Mouse (Mus musculus): ENCODE data around the gene Zbtb21. TPM values are rescaled to one million over a fixed set of nuclear protein-coding genes. Genes with fewer than 3 reads are reported as not detected.
A peak's percentile ranks its signal among the peaks of the same experiment; 100 is the strongest.
"Not testable (repeated sequence)": the region's sequence is repeated elsewhere in the genome, so short reads cannot be mapped to it uniquely, and the experiment has no call there.

Gene Zbtb21
- polyA plus RNA-seq, 1 experiment from 2014 or later: 14.9 TPM

- Histone ChIP-seq H3K27me3 (replicated peaks) (no peaks in the 10 kb centered on the region), H3K9me3 (no peaks in the 10 kb centered on the region), H3K4me2 (peak overlapping the region; percentile 86), H3K36me3 (replicated peaks) (0 out of 2 replicates have a peak, but pooled peaks cover 3% of the 10 kb centered on the region), H3K4me1 (peaks cover 18% of the 10 kb centered on the region), H3K4me3 (peak overlapping the region; percentile 77), H3K9ac (peak overlapping the region; percentile 77), H3K27ac (peak overlapping the region; percentile 99)
- peak; percentile 70 for ATAC-seq (replicated peaks)
- WGBS: 8% methylated on average over 36 of the region's 36 CpGs
Observed at GRCm38 (mm10) chr16:97961381-97962150, 856 bp downstream of the Zbtb21 start.

GRCm38 (mm10) chr16:97960348-97960747 is 2.1 kb downstream of the Zbtb21 start:
- Histone ChIP-seq H3K4me1 (peaks cover 18% of the 10 kb centered on the region), H3K27me3 (replicated peaks) (no peaks in the 10 kb centered on the region), H3K9me3 (no peaks in the 10 kb centered on the region), H3K36me3 (replicated peaks) (0 out of 2 replicates have a peak, but pooled peaks cover 13% of the 10 kb centered on the region), H3K4me3 (no peak overlapping the region), H3K9ac (no peak overlapping the region), H3K4me2 (no peak overlapping the region), H3K27ac (no peak overlapping the region)
- no peak for ATAC-seq (replicated peaks)
- WGBS: 92% methylated on average over 3 of the region's 3 CpGs

- peaks cover 14% of the 10 kb centered on the region; the same call in 1 of the 2 replicates for H3K36me3 ChIP-seq (replicated peaks)
- ATAC-seq (replicated peaks): no peak
- no peak overlapping the region for H3K4me2 ChIP-seq
- no peak overlapping the region for H3K9ac ChIP-seq
- H3K27me3 ChIP-seq (replicated peaks): no peaks in the 10 kb centered on the region
- H3K9me3 ChIP-seq: no peaks in the 10 kb centered on the region
- H3K4me3 ChIP-seq: no peak overlapping the region
- peaks cover 18% of the 10 kb centered on the region for H3K4me1 ChIP-seq
- no peak overlapping the region for H3K27ac ChIP-seq
Observed at GRCm38 (mm10) chr16:97958401-97958973, 3.9 kb downstream of the Zbtb21 start.

- Histone ChIP-seq H3K4me1 (peaks cover 12% of the 10 kb centered on the region), H3K27me3 (replicated peaks) (no peaks in the 10 kb centered on the region), H3K9me3 (no peaks in the 10 kb centered on the region), H3K4me2 (no peak overlapping the region), H3K27ac (no peak overlapping the region), H3K36me3 (replicated peaks) (peaks cover 17% of the 10 kb centered on the region; the same call in 1 of the 2 replicates), H3K9ac (no peak overlapping the region), H3K4me3 (no peak overlapping the region)
- ATAC-seq (replicated peaks): no peak
Observed at GRCm38 (mm10) chr16:97957626-97958025, 4.8 kb downstream of the Zbtb21 start.

GRCm38 (mm10) chr16:97956011-97956410 is 6.4 kb downstream of the Zbtb21 start:
- WGBS: 95% methylated on average over 2 of the region's 2 CpGs
- no peaks in the 10 kb centered on the region for H3K27me3 ChIP-seq (replicated peaks)
- H3K36me3 ChIP-seq (replicated peaks): peaks cover 21% of the 10 kb centered on the region
- no peaks in the 10 kb centered on the region for H3K9me3 ChIP-seq
- H3K27ac ChIP-seq: no peak overlapping the region
- H3K4me2 ChIP-seq: no peak overlapping the region
- no peak for ATAC-seq (replicated peaks)
- peaks cover 6% of the 10 kb centered on the region for H3K4me1 ChIP-seq
- H3K9ac ChIP-seq: no peak overlapping the region
- H3K4me3 ChIP-seq: no peak overlapping the region

- Histone ChIP-seq H3K27me3 (replicated peaks) (no peaks in the 10 kb centered on the region), H3K9me3 (no peaks in the 10 kb centered on the region), H3K4me2 (no peak overlapping the region), H3K9ac (no peak overlapping the region), H3K4me1 (no peaks in the 10 kb centered on the region), H3K36me3 (replicated peaks) (peaks cover 41% of the 10 kb centered on the region), H3K4me3 (no peak overlapping the region), H3K27ac (no peak overlapping the region)
- 91% methylated on average over 2 of the region's 2 CpGs for WGBS
- no peak for ATAC-seq (replicated peaks)
Observed at GRCm38 (mm10) chr16:97953300-97953699, 9.1 kb downstream of the Zbtb21 start.

GRCm38 (mm10) chr16:97952801-97953200 is 9.6 kb downstream of the Zbtb21 start:
- Histone ChIP-seq H3K4me2 (no peak overlapping the region), H3K4me1 (no peaks in the 10 kb centered on the region), H3K27ac (no peak overlapping the region), H3K4me3 (no peak overlapping the region), H3K27me3 (replicated peaks) (no peaks in the 10 kb centered on the region), H3K9ac (no peak overlapping the region), H3K36me3 (replicated peaks) (peaks cover 41% of the 10 kb centered on the region), H3K9me3 (no peaks in the 10 kb centered on the region)
- WGBS: 92% methylated on average over 9 of the region's 9 CpGs
- ATAC-seq (replicated peaks): no peak

GRCm38 (mm10) chr16:97952371-97952770 is 10.1 kb downstream of the Zbtb21 start:
- Histone ChIP-seq H3K9me3 (no peaks in the 10 kb centered on the region), H3K4me1 (no peaks in the 10 kb centered on the region), H3K36me3 (replicated peaks) (peaks cover 41% of the 10 kb centered on the region), H3K27ac (no peak overlapping the region), H3K4me2 (no peak overlapping the region), H3K27me3 (replicated peaks) (no peaks in the 10 kb centered on the region), H3K4me3 (no peak overlapping the region), H3K9ac (no peak overlapping the region)
- 91% methylated on average over 4 of the region's 4 CpGs for WGBS
- no peak for ATAC-seq (replicated peaks)

GRCm38 (mm10) chr16:97950061-97950460 is 12.4 kb downstream of the Zbtb21 start:
- Histone ChIP-seq H3K36me3 (replicated peaks) (peaks cover 27% of the 10 kb centered on the region), H3K9ac (no peak overlapping the region), H3K9me3 (no peaks in the 10 kb centered on the region), H3K4me3 (no peak overlapping the region), H3K27me3 (replicated peaks) (no peaks in the 10 kb centered on the region), H3K4me1 (no peaks in the 10 kb centered on the region), H3K4me2 (no peak overlapping the region), H3K27ac (no peak overlapping the region)
- ATAC-seq (replicated peaks): no peak
- 98% methylated on average over 8 of the region's 8 CpGs for WGBS

- 88% methylated on average over 4 of the region's 4 CpGs for WGBS
- H3K36me3 ChIP-seq (replicated peaks): peaks cover 27% of the 10 kb centered on the region
- no peaks in the 10 kb centered on the region for H3K4me1 ChIP-seq
- H3K9me3 ChIP-seq: no peaks in the 10 kb centered on the region
- ATAC-seq (replicated peaks): no peak
- no peak overlapping the region for H3K4me2 ChIP-seq
- H3K27me3 ChIP-seq (replicated peaks): no peaks in the 10 kb centered on the region
- no peak overlapping the region for H3K27ac ChIP-seq
- H3K4me3 ChIP-seq: no peak overlapping the region
- H3K9ac ChIP-seq: no peak overlapping the region
Observed at GRCm38 (mm10) chr16:97948836-97949235, 13.6 kb downstream of the Zbtb21 start.

- not testable (repeated sequence) for H3K27me3 ChIP-seq (replicated peaks); H3K9me3 ChIP-seq; ATAC-seq (replicated peaks); H3K27ac ChIP-seq; H3K9ac ChIP-seq; H3K4me2 ChIP-seq; H3K4me3 ChIP-seq; H3K4me1 ChIP-seq
- H3K36me3 ChIP-seq (replicated peaks): peaks cover 24% of the 10 kb centered on the region
- 86% methylated on average over 2 of the region's 2 CpGs for WGBS
Observed at GRCm38 (mm10) chr16:97946993-97947392, 15.4 kb downstream of the Zbtb21 start.

GRCm38 (mm10) chr16:97941844-97942243 is 20.6 kb downstream of the Zbtb21 start:
- Histone ChIP-seq H3K36me3 (replicated peaks) (no peaks in the 10 kb centered on the region), H3K9me3 (no peaks in the 10 kb centered on the region), H3K4me3 (no peak overlapping the region), H3K9ac (no peak overlapping the region), H3K4me2 (no peak overlapping the region), H3K27ac (no peak overlapping the region), H3K4me1 (no peaks in the 10 kb centered on the region), H3K27me3 (replicated peaks) (no peaks in the 10 kb centered on the region)
- ATAC-seq (replicated peaks): no peak

- ATAC-seq (replicated peaks): no peak
Observed at GRCm38 (mm10) chr16:97940471-97940973, 21.9 kb downstream of the Zbtb21 start.

More at GRCm38 (mm10) chr16:97940471-97940973, 21.9 kb downstream of the Zbtb21 start:
- H3K9ac ChIP-seq: no peak overlapping the region
- no peaks in the 10 kb centered on the region for H3K27me3 ChIP-seq (replicated peaks)
- H3K4me1 ChIP-seq: no peaks in the 10 kb centered on the region
- no peak overlapping the region for H3K4me2 ChIP-seq
- H3K27ac ChIP-seq: no peak overlapping the region
- no peak overlapping the region for H3K4me3 ChIP-seq
- no peaks in the 10 kb centered on the region for H3K36me3 ChIP-seq (replicated peaks)
- 88% methylated on average over 3 of the region's 3 CpGs for WGBS
- H3K9me3 ChIP-seq: no peaks in the 10 kb centered on the region
